Mouse (Mus musculus) embryonic facial prominence, embryonic 15.5 days (tissue): ENCODE results near the gene Ints11. TPM values are rescaled to one million over a fixed set of nuclear protein-coding genes. Genes with fewer than 3 reads are reported as not detected.

Experiments
- ATAC-seq: fragments of 200-750 bp; cut with Nextera tagmentation; 2 replicates; pipeline ENCODE4 v1.8.0; 2017; ENCODE audit warnings: low read depth, moderate TSS enrichment; ENCODE audit not compliant: insufficient number of reproducible peaks, low FRiP score, low TSS enrichment
- H3K27ac ChIP-seq: fragments of 300-500 bp; sonication (generic); replicated peaks from 2 replicates; pipeline ENCODE4 v1.5.1; 2015; ENCODE audit warnings: mild to moderate bottlenecking, inconsistent platforms
- H3K27me3 ChIP-seq: fragments of 300-500 bp; sonication (generic); 2 replicates; pipeline ENCODE4 v1.6.1; 2015; ENCODE audit warnings: inconsistent platforms
- H3K36me3 ChIP-seq: fragments of 300-500 bp; sonication (generic); 2 replicates; pipeline ENCODE4 v1.6.1; 2015; ENCODE audit warnings: mild to moderate bottlenecking, inconsistent platforms
- H3K4me1 ChIP-seq: fragments of 300-500 bp; sonication (generic); 2 replicates; pipeline ENCODE4 v1.6.1; 2015; ENCODE audit warnings: inconsistent platforms
- H3K4me2 ChIP-seq: fragments of 300-500 bp; sonication (generic); replicated peaks from 2 replicates; pipeline ENCODE4 v1.6.1; 2015; ENCODE audit warnings: mild to moderate bottlenecking, inconsistent platforms
- H3K4me3 ChIP-seq: fragments of 300-500 bp; sonication (generic); replicated peaks from 2 replicates; pipeline ENCODE4 v1.5.1; 2015; ENCODE audit warnings: mild to moderate bottlenecking, inconsistent platforms
- H3K9ac ChIP-seq: fragments of 300-500 bp; sonication (generic); 2 replicates; pipeline ENCODE4 v1.6.1; 2015; ENCODE audit warnings: inconsistent platforms
- H3K9me3 ChIP-seq: fragments of 300-500 bp; sonication (generic); replicated peaks from 2 replicates; pipeline ENCODE4 v1.6.1; 2016; ENCODE audit warnings: inconsistent platforms
- WGBS: fragments of 180-500 bp; shearing (Covaris S2); methylation state at CpG from one replicate; pipeline ENCODE4 v1.1.7; 2015; 5-methylcytosine and 5-hydroxymethylcytosine counted together
- polyA plus RNA-seq: library from polyadenylated mRNA; unstranded; fragments of >200 nt; fragmentation: Nextera tagmentation; extraction: Ambion mirVana; gene quantifications from 2 replicates; pipeline ENCODE4 v1.2.1, GENCODE M21; 2015

The Ints11 gene
- polyA plus RNA-seq, 1 experiment from 2014 or later = 73.1 TPM

- H3K36me3 ChIP-seq = peaks cover 12% of the 10 kb centered on the region
- H3K9me3 ChIP-seq = no peaks in the 10 kb centered on the region
- no peak overlapping the region for H3K9ac ChIP-seq
- peak overlapping the region; percentile 89 for H3K27ac ChIP-seq
- peak overlapping the region; percentile 11; the same call in 1 of the 2 replicates for H3K4me3 ChIP-seq
- H3K4me2 ChIP-seq = peak overlapping the region; percentile 91
- 51% methylated on average over 8 of the region's 8 CpGs for WGBS
- peak; percentile 30; the same call in 1 of the 2 replicates for ATAC-seq
- H3K27me3 ChIP-seq = no peaks in the 10 kb centered on the region
- peaks cover 56% of the 10 kb centered on the region for H3K4me1 ChIP-seq
These were observed 30.9 kb upstream of the Ints11 start for GRCm38 (mm10) chr4:155838187-155839153.

DNA sequence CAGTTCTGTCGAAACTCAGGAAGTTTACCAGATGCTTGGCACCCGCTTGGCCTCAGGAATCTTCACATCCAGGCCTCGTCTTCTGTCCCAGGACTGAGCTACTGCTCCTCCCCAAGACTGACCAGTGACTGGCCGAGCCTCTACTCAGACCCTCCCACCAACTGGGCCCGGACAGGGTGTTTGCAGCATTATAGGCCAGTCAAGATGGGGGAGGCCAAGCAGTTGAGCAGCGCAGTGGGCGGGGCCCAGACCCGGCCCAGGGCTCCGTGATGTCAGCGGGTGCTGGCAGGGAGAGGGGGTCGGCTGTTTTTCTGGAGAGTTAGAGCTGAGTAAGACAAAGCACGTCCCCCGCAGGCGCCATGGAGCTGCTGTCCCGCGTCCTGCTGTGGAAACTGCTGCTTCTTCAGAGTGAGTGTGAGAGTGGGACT lies 29.8 kb upstream of the Ints11 start, which contains the start of gene Mxra8:
Gene Mxra8, plus strand, starts transcription at position 198 of the 428 bp plus-strand sequence.
- H3K4me1 ChIP-seq = peaks cover 46% of the 10 kb centered on the region
- peak within 1 kb of the TSS; percentile 89 for H3K27ac ChIP-seq
- peak within 1 kb of the TSS; percentile 91 for H3K4me2 ChIP-seq
- ATAC-seq = peak; percentile 85
- H3K9me3 ChIP-seq = no peaks in the 10 kb centered on the region
- no peaks in the 10 kb centered on the region for H3K27me3 ChIP-seq
- peaks cover 17% of the 10 kb centered on the region for H3K36me3 ChIP-seq
- 5% methylated on average over 16 of the region's 16 CpGs for WGBS
- peak within 1 kb of the TSS; percentile 55 for H3K4me3 ChIP-seq
- H3K9ac ChIP-seq = peak within 1 kb of the TSS; percentile 51

GRCm38 (mm10) chr4:155840076-155841002 lies 29.0 kb upstream of the Ints11 start:
- H3K36me3 ChIP-seq = peaks cover 17% of the 10 kb centered on the region
- peak overlapping the region; percentile 89 for H3K27ac ChIP-seq
- 11% methylated on average over 8 of the region's 8 CpGs for WGBS
- H3K4me1 ChIP-seq = peaks cover 46% of the 10 kb centered on the region
- H3K9ac ChIP-seq = peak overlapping the region; percentile 51
- H3K9me3 ChIP-seq = no peaks in the 10 kb centered on the region
- no peak for ATAC-seq
- H3K4me2 ChIP-seq = peak overlapping the region; percentile 91
- no peaks in the 10 kb centered on the region for H3K27me3 ChIP-seq
- peak overlapping the region; percentile 55 for H3K4me3 ChIP-seq

DNA sequence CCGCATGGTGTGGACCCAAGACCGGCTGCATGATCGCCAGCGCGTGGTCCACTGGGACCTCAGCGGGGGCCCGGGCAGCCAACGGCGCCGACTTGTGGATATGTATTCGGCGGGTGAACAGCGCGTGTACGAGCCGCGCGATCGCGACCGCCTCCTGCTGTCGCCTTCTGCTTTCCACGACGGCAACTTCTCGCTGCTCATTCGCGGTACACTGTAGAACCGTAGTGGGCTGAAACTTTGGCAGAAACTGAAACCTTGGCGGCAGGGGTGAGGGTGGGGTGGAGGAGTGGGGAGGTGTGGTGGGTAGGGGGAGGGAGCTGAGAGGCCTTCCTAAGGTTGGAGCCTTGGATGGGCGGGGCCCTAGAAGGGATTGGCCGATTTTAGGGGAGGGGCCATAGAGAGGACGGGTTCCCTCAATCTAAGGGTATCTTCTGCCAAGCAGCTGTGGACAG lies 28.3 kb upstream of the Ints11 start:
- Histone ChIP-seq H3K4me1 (peaks cover 46% of the 10 kb centered on the region), H3K4me2 (peak overlapping the region; percentile 91), H3K9me3 (no peaks in the 10 kb centered on the region), H3K27ac (peak overlapping the region; percentile 89), H3K9ac (peak overlapping the region; percentile 51), H3K27me3 (no peaks in the 10 kb centered on the region), H3K4me3 (peak overlapping the region; percentile 55), H3K36me3 (peaks cover 17% of the 10 kb centered on the region)
- under 1% methylated on average over 32 of the region's 32 CpGs for WGBS
- ATAC-seq = peak; percentile 65

GRCm38 (mm10) chr4:155841651-155842270 lies 27.6 kb upstream of the Ints11 start:
- WGBS = 41% methylated on average over 38 of the region's 38 CpGs
- H3K9ac ChIP-seq = no peak overlapping the region

GRCm38 (mm10) chr4:155843231-155843630 lies 26.1 kb upstream of the Ints11 start:
- Histone ChIP-seq H3K9me3 (no peaks in the 10 kb centered on the region), H3K9ac (no peak overlapping the region), H3K36me3 (peaks cover 17% of the 10 kb centered on the region), H3K4me3 (no peak overlapping the region), H3K4me1 (peaks cover 45% of the 10 kb centered on the region), H3K27me3 (no peaks in the 10 kb centered on the region), H3K4me2 (no peak overlapping the region), H3K27ac (no peak overlapping the region)
- 93% methylated on average over 5 of the region's 5 CpGs for WGBS
- no peak for ATAC-seq

More at GRCm38 (mm10) chr4:155841651-155842270, 27.6 kb upstream of the Ints11 start:
- Histone ChIP-seq H3K4me2 (peak overlapping the region; percentile 91), H3K27me3 (no peaks in the 10 kb centered on the region), H3K4me3 (peak overlapping the region; percentile 55), H3K27ac (no peak overlapping the region), H3K9me3 (no peaks in the 10 kb centered on the region), H3K36me3 (peaks cover 17% of the 10 kb centered on the region), H3K4me1 (peaks cover 49% of the 10 kb centered on the region)
- ATAC-seq = no peak

DNA sequence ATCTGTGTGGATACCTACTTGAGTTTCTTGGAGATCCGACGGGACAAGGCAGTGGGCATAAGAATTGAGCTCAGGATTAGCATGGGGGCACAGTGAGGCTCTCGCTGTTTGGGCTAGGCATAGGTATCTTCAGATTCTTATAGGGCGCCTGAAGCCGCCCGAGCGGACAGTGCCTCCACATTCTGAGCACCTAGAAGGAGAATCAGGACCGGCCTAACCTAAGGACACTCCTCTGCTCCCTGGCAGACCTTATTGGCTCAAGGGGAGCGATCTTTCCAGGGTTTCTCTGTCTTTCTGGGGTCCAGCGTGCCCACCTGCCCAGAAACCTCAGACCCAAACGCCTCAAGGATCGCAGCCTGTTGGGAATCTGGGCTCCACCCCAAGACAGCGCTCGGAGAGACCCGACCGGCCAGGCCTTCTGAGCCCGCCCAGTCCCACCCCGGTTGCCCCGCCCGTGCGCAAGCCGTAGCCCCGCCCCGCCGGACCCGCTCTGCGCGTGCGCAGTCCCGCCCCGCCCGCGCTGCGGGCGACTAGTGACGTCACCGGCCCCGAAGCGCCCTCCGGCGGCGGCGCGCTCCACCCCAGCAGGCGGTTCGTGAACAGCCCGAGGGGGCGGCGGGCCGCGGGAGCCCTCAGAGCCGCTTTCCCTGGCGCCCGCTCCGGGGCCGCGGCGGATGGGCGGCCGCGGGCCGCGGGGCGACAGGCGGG lies 22.3 kb upstream of the Ints11 start, which contains the start of gene Dvl1:
Gene Dvl1, plus strand, starts transcription at position 532 of the 708 bp plus-strand sequence.
- Histone ChIP-seq H3K9ac (peak within 1 kb of the TSS; percentile 84), H3K4me3 (peak within 1 kb of the TSS; percentile 84), H3K36me3 (peaks cover 17% of the 10 kb centered on the region), H3K9me3 (no peaks in the 10 kb centered on the region), H3K4me2 (peak within 1 kb of the TSS; percentile 93), H3K27ac (peak within 1 kb of the TSS; percentile 79), H3K4me1 (peaks cover 32% of the 10 kb centered on the region), H3K27me3 (no peaks in the 10 kb centered on the region)
- 3% methylated on average over 48 of the region's 65 CpGs for WGBS
- ATAC-seq = peak; percentile 89

DNA sequence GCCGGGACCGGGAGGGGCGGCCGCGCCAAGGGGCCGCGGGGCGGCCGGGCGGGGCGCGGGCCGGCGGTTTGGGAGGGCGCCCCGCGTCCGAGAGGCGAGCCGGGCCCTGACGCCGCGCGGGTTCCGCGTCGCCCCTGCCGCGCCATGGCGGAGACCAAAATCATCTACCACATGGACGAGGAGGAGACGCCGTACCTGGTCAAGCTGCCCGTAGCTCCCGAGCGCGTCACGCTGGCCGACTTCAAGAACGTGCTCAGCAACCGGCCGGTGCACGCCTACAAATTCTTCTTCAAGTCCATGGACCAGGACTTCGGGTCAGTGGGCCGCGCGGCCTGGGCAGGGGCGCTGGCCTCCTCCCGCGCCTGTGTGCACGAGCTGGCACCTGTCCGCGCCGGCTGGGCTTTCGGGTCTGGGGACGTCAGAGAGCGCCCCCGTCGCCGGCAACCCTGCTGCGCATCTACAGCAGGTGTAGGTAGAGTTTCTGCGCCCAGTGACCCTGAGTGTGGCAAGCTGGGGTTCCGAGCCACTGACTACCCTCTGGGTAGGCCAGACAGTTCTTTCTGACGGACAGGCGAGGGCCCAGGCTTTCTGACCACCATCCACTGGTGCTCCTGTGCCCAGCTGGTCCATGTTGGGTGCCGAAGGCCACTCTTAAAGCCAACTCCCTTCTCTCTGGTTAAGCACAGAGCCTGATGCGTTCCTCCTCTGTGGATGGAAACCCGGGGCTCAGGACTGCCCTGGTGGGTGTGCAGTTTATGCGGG lies 21.6 kb upstream of the Ints11 start:
- Histone ChIP-seq H3K4me1 (peaks cover 32% of the 10 kb centered on the region), H3K9ac (peak overlapping the region; percentile 84), H3K27me3 (no peaks in the 10 kb centered on the region), H3K27ac (peak overlapping the region; percentile 48), H3K9me3 (no peaks in the 10 kb centered on the region), H3K4me2 (peak overlapping the region; percentile 93), H3K4me3 (peak overlapping the region; percentile 84), H3K36me3 (peaks cover 12% of the 10 kb centered on the region)
- peak; percentile 5; the same call in 1 of the 2 replicates for ATAC-seq
- WGBS = 1% methylated on average over 62 of the region's 69 CpGs

DNA sequence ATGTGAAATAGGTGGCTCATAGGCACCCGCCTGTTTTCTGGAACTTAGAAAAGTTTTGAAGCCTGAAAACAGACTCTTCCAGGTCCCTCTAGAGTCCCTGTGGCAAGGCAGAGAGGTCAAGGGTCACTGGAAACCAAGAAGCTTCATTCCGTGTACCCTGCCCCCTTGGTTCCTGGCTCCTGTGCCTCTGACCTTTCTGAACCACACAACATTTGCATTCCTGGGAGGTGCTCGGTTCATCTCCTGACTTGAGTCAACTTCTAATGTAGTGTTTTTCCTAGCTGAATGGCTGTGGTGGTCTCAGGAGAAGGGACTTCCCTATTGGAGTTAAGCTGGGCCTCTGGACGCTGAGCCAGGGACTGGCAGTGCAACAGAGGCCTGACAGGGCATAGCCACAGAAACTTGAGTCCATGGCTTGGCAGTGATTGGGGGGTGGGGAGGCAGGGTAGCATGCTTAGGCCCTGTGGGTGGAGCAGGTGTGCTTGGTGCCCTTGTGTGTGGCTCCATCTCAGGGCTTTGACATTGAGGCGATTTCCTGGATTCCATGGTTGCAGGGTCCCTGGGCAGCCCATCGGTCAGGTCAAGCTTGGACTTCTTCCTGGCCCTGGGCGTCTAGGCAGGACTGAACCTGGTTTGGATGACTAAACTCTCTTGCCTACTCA lies 20.8 kb upstream of the Ints11 start:
- WGBS = 58% methylated on average over 7 of the region's 7 CpGs
- Histone ChIP-seq H3K4me2 (peak overlapping the region; percentile 93), H3K36me3 (peaks cover 10% of the 10 kb centered on the region), H3K27ac (no peak overlapping the region), H3K9me3 (no peaks in the 10 kb centered on the region), H3K4me1 (peaks cover 32% of the 10 kb centered on the region), H3K27me3 (no peaks in the 10 kb centered on the region), H3K9ac (peak overlapping the region; percentile 84; the same call in 1 of the 2 replicates), H3K4me3 (peak overlapping the region; percentile 84)
- no peak for ATAC-seq
